Mouse (Mus musculus): ENCODE results near the gene Gm21858.
"Not testable (repeated sequence)": the region's sequence is repeated elsewhere in the genome, so short reads cannot be mapped to it uniquely, and the experiment has no call there.

The Gm21858 gene

DNA sequence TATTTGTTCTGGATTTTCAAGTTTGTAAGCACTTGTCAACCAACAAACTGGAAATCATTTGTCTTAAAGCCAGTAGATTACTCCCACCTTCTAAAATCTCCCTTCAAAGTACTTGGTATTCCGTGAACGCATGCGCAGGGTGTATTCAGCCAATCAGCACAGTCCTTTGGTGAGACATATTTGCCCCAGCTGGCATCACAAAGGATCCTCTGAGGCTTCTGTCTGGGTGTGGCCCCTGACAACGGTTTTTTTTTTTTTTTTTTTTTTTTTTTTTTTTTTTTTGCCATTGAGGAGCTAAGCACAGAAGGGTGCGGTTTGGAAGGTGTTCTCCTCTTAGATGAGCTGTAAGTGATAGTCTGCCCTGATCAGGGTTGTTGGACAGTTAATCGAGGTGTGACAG, at the start of gene Gm21858:
Gene Gm21858 (plus strand): TSS at position 301 of the 400 bp plus-strand sequence.
- DNase-seq (ENCODE audit: low spot score in 2 of 2) = not testable (repeated sequence)

Data from frontal cortex, postnatal 25 days (tissue).